Mouse (Mus musculus): ENCODE data around the gene Rrp7a. TPM values are rescaled to one million over a fixed set of nuclear protein-coding genes. Genes with fewer than 3 reads are reported as not detected.

Rrp7a gene
- total RNA-seq, 4 experiments from 2014 or later: 100 to 115 (median 102) TPM

DNA sequence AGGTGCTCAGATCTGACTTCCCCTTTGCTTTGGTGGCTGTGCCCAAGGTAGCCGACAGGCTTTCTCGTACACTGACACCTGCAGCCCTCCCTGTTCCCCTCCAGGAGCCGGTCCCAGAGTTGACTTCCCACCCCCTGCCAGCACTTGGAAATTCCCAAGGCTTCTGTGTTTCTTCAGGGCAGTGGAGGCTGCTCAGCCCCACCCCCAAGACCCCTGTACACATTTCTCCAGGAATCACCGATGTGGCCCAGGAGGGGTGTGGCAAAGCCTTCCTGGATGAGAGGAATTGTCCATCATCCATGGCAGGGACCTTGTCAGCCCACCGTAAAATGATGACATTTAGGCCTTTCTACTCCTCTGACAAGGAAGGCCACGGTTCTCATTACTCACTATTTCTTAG is 11.3 kb downstream of the Rrp7a start:
- no peak for DNase-seq

DNA sequence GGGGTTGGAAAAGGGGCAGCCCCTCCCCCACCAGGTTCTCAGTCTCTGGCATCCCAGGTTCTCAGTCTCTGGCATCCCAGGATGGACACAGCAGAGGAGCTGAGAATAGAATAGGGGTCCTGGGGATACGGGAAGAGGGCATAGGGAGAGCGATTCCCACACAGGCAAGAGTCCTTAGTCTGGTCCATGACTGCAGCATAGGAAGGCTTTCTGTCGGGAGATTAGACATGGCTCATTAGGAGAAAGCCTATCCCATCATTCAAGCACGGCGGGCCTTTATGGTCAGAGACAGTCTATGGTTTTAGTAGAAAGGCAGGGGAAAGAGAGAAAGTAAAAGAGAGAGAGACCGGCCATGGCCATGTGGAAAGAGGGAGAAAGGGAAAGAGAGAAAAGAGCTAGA is 14.8 kb downstream of the Rrp7a start:
- no peak for DNase-seq

DNA sequence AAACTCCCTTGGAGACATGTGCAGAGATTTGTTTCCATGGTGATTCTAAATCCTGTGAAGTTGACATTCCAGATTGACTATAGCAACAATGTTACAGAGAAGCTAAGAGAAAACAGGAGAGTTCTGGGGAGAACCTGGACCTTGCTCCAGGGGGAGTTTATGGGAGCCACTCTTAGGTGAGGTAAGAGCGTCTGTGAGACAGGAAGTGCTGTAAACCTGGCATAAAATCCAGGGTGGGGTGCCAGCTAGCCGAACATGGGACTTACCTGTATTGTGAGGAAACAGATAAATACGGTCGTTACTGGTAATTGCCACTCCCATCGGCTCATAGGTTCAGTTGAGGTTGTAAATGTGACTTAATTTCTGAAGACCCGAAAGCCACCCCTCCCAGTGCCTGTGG is 16.2 kb downstream of the Rrp7a start:
- DNase-seq: no peak

DNA sequence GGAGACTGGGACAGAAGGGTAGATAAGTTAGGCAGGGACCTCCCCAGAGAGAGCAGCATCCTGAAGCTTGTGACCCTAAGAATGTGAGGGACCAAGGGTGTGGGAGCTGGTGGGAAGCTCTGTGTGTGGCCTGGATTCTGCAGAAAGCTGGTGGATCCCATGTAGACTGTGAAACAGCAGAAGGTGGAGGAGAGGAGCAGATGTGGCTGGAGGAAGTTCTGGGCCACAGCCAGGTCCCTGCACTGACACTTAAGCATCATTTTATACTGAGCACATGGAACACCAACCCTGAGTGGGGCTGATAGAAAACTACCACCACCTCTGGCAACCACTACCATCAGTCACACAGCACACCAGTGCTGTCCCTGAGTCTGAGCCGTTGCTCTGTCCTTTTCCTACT is 19.5 kb downstream of the Rrp7a start:
- no peak for DNase-seq

DNA sequence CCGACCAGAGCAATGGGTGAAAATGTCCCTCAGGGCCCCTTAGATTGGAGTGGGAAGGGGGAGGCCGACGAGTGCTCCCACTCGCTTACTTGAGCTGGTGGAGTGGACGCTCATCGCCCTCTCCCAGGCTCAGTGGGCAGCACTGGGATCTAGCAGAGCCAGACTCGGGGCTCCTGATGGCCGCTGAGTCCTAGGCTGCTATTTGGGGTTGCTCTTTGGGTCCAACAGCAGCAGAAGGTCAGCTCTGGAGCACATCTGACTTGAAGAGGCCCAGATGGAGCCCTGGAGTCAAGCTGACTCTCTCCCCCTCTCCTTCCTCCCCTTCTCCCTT is 22.3 kb downstream of the Rrp7a start:
- no peak for DNase-seq

DNA sequence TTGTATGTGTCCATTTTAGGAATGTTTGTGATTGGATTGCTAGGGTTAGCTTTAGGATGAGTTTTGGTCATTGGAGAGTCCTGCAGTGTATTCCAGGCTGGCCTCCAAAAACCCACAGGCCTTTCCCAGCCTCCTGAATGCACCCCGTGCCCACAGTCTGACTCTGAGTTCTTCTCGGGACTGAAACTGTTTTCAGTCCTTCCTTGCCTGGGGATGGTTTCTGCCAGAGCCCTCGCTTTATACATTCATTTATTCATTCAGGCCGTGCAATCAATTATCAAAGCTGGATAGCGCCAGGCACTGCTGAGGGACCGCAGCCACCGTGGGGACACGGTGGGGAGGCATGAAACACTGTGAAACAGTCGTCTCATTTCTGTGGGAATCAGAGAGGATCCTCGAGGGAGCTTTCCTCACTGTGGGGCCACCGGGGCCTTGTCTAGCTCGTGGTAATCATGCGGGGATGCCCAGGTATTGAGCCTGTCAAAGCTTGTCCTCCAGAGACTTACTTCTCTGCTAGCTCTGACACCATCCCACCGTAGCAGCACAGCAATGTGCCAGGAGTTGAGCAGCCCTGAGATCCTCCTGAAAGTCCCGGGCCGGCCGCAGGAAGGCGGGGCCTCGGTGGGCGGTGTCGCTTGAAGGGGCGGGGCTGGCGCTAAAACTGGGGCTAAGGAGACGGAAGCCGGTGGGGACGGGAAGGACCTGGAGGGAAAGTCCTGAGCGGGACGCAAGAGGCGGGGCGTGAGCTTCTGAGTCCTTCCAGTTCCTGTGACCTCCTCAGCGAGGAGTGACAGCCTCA is 22.9 kb downstream of the Rrp7a start:
- peak; percentile 95 for DNase-seq

DNA sequence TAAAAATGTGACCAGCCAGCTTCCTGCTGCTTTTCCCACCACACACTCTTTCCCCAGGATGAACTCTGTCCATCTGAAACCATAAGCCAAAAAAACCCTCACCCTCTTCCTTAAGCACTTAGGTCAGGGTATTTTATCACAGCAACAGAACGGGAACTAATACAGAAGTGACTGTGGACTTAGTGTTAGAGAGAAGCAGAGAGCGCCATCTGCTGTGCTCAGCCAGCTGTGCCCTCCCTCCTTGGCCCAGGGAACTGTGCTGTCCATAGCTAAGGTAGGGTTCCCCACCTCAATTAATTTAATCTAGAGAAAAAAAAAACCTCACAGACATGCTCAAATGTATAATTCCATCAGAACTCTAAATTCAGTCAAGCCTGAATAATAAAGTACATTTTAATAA is 26.7 kb downstream of the Rrp7a start:
- DNase-seq: no peak

DNA sequence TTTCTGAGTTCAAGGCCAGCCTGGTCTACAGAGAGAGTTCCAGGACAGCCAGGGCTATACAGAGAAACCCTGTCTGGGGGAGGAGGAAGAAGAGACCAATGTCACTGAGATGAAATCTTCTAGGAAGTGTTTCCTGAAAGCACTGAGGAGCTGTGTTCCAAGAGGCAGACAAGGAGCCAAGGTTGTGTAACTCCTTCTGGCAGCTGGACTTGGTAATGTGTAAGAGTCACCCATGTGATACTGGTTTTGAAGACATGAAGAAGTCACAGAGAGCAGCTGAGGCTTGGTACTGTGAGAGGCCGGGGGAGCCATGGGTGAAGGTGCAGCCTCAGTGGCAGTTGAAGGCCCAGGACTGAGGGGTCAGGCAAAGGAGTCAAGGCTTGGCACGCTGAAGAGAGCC is 28.9 kb downstream of the Rrp7a start:
- DNase-seq: no peak

DNA sequence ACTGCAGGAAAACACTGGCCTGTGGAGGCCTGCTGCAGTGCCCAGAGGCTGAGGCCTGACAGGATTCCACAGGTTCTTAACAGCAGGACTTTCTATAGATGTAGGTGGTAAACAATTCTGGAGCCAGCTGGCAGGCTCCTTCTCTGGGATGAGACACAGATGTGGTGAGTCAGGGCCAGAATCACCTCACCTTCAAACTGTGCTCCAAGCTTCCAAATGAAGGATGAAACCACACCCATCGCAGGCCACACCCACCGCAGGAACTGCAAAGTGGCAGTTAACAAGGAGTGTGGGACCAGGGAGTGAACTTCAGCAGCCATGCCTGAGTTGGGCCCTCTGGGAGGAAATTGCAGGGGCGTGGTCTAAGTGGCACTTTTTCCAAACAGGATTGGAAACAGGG is 31.7 kb downstream of the Rrp7a start:
- DNase-seq: no peak

DNA sequence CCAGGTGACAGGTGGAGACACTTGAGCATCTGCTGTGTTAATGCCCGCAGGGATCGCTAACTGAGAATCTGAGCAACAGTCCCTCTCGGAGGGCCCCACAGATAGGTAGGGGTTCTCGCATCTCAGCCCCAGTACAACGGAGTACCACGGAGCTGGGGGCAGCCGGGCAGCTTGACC is 33.3 kb downstream of the Rrp7a start, which contains the start of gene Serhl:
Serhl (plus strand) TSS at position 78 of the 177 bp plus-strand sequence.
- no peak for DNase-seq

DNA sequence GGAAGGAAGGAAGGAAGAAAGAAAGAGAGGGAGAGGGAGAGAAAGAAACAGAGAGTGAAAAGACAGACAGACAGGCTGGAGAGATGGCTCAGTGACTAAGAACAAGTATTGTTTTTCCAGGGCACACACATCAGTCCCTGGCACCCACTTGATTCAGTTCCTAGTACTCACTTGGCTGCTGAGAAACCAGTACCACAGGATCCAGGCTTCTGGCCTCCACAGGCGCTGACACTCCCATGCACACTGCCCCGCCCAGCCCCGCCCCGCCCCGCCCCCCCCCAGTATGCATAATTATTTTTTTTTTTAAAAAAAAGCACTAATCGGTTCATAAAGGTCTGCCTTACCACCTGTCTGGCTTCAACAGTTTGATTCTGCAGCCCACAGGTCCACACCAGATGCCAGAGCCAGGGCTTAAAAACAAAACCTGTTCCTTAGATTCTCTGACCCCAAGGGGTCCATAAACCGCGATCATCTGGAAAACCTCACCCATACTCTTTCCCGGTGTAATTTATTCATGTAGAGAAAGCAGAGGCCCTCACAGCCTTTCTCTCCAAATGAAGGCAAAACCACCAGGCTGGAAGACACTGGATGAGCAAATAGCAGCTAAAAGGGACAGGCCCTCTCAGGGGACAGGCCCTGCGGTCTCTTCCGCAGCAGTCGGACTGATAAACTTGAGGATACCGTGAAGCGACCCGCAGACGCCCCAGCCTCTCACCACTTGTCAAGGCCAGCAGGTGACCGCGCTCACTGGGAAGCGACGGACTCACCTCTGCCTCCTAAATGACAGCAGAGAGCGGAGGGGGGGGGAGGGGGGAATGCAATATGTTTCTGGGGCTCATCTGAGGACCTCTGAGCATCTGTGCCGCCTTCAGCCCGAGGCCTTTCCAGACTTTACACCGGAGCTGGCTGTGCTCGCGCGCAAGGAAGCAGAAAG is 33.8 kb downstream of the Rrp7a start:
- no peak for DNase-seq

DNA sequence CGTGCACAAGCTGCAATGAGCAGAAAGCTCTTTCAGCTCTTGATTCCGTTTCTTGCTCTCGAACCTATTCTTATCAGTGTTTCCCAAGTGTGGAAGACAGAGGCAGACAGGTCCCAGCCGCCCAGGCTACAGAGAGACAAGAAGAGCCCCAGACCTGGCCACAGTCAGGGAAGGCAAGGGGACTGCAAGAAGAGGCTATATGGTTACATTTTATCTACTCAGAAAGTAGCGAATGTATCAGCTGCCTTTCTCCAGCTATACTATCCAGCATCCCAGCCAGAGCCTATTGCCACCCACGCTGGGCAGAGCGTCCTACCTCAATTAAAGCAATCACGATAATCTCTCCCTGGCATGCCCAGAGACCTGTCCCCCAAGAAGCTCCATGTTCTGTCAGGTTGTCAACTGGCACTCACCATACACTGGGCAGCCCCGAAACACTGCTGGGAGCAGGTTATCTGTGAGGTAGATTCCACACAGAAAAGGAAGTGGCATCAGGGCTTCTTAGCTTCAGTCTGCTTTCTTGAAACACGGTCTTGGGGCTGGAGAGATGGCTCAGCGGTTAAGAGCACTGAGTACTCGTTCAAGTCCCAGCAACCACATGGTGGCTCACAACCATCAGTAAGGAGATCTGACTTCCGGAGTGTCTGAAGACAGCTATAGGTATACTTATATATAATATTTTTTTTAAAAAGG is 35.8 kb downstream of the Rrp7a start:
- no peak for DNase-seq

DNA sequence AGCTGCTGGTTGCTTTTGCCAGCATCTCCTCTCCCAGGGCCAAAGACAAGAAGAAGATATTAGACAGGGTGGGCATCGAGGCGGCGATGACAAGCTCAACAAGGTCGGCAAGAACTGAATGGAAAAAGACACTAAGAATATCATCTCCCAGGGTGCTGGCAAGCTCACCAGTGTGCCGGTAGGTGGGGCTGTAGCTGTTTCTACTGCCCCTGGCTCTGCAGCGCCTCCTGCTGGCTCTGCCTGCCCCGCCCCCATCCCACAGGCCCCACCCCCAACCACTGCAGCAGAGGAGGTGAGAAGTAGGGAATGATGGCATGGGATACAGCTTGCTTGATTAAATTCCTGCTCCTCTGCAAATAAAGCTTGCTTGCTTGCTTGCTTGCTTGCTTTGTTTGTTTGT is 36.7 kb downstream of the Rrp7a start:
- DNase-seq: no peak

DNA sequence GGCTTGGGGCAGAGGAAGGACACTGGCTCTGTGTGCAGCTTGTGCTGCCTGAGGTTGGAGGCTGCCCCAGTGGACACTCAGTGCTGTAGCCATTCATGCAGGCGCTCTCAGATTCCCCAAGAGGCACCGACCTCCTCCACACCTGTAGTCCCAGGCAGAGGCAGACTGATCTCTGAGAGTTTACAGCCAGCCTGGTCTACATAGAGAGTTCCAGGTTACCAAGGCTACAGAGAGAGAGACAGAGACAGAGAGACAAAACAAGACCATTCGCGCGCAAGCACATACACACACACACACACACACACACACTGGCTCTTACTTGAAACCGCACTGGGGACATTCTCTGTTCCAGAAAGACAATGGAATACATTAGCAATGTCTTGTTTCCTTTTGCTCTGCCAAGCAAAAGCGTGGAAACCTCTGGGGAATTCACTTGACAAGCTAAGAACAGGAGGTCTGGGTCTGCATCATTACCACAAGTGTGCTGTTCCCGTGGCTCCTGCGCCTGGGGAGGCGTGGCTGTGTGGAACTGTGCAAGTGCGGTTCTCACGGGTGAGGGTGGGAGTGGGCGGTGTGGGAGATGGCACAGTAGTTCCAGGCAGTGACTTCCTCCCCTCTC is 38.5 kb downstream of the Rrp7a start:
- no peak for DNase-seq

DNA sequence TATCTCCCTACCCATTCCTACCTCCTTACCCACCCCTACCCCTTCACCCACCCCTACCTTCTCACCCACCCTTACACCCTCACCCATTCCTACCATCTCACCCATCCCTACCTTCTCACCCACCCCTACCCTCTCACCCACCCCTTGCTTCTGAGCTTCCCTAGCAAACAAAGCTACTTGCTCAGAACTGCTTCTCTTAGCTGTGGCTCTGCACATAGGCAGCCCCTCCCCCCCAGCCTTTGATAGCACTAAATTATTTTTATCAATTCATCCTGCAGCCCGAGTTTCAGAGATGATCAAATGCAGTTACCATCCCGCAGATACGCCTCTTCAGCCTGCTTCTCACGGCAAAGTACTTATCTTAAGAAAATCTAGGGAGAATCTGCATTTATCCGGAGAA is 39.1 kb downstream of the Rrp7a start:
- DNase-seq: no peak

DNA sequence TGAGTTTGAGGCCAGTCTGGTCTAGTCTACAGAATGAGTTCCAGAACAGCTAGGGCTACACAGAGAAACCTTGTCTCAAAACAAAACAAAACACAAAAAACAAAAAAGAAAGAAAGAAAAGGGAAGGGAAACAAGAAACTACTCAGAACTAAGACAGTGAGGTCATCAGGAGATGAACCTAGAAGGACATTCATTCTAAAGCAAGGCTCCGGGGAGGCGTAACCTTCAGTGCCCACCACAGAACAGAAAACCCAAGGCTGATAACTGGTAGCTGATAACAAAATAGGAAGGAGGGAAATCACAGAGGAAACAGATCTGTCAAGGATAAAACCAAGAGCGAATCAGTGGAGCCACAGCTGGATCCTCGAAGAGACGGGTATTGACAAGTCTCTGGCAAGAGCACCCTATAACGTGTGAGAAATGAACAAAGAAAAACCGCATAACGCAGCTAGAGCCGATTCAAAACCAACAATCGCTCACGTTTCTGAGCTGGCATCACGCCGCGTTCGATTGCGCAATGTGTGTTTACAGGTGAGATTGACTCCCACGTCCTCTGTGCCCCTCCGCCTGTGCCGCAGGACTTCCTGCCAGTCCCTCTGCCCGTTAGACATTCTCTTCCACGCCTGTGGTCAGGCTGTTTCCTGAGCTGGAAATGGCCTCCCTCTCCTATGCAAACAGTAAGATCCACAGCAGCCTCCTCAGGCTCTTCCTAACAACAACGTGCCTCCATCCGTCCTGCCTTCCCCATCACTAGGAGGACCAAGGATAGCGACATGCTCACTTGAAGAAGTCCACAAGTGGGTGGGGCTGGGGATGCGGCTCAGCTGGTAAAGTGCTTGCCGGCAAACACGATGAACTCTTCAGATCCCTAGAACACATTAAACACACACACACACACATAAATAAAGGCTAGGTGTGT is 46.7 kb downstream of the Rrp7a start:
- DNase-seq: no peak

DNA sequence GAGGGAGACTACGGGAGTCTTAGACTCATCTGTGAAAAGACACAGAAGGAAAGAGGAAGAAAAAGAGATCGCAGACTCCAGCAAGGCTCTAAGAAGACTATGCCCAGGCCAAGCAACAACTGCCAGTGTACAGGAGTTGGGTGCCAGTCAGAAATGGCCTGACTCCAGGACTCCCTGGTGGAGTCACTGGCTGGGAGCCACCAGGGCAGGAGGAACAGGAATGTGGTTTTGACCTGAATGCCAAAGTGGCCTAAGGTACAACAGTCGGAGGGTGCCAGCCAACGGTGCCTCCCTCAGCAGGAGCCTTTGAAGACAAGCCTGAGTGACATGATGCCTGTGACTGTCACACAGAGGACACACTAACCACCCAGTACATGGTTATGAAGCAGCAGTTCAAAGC is 48.4 kb downstream of the Rrp7a start:
- DNase-seq: no peak

DNA sequence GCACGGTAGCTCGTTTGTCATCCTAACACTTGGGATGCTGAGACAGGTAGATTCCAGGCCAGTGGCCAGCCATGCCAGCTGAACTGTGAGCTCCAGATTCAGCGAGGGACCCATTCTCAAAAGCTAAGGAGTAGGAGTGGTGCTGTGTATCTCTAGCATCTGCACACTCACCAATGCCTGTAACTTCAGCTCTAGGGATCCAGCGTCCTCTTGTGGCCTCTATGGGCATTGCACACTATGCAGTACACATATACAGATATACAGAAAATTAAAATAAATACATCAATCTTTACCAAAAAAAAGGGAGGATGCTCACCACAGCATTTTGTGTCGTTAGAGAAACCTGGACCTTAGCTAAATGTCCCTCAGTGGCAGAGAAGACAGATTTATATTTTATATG is 50.8 kb downstream of the Rrp7a start:
- DNase-seq: no peak

DNA sequence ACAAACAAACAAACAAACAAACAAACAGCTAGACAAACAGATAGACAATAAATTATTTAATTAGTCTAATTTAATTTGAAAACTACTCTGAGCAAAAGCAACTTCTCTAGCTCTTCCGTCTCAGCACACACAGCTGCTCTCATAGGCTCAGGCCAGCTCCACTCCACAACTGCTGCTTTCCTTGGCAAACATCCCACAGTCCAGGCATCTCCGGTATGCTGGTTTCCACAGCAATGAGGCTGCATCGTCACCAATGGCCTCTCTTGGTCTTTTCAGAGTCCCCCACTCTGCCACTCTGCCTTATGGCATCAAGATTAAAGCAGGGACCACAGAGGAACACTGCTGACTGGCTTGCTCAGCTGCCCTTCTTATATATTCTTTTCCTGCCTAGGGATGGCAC is 51.7 kb downstream of the Rrp7a start:
- no peak for DNase-seq

DNA sequence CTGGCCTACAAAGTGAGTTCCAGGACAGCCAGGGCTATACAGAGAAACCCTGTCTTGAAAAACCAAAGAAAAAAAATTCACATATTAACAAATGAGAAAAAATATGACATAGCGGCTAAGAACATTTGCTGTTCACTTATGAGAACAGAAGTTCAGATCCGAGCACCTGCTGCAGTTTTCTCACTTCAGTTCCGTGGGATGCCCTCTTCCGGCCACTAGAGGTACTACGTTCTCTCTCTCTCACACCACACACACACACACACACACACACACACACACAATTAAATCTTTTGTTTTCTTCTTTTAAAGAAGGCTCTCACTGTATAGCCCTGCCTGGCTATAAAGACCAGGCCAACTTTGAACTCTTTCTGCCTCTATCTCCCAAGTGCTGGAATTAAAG is 54.3 kb downstream of the Rrp7a start:
- DNase-seq: no peak

DNA sequence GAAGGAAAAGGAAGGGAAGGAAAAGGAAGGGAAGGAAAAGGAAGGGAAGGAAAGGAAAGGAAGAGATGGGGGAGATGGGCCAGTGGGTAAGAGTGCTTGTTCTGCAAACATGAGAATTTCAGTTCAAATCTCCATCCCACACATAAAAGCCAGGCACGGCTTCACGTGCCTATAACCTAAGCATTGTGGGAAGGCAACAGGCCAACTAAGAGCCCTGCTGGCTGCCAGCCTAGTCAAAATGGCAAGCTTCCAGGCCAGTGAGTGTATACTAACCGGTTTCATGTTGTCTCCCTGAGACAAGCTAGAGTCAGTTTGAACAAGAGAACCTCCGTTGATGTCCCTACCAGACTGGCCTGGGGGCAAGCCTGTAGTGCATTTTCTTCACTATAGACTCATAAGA is 57.1 kb downstream of the Rrp7a start:
- DNase-seq: peak; percentile 70

Measured in adrenal gland, adult 8-10 months (tissue).